Mouse (Mus musculus) left cerebral cortex, postnatal 36 days (tissue): ENCODE data around the gene Ntsr2. TPM values are rescaled to one million over a fixed set of nuclear protein-coding genes. Genes with fewer than 3 reads are reported as not detected.
"Not testable (repeated sequence)": the region's sequence is repeated elsewhere in the genome, so short reads cannot be mapped to it uniquely, and the experiment has no call there.

ENCODE experiments used
- DNase-seq, 2 experiments: peaks; one replicate each; pipeline ENCODE4 v3.0.0; 2021 to 2022; ENCODE audit warnings: low spot score in 2 of 2, mixed read lengths in 1 of 2
- intact Hi-C: fragments of 180-260 bp; cut with DNase I; formaldehyde crosslinking; loops from one replicate; pipeline ENCODE4 v1.15.1; 2025
- total RNA-seq, 2 experiments: library from RNA; stranded (reverse); gene quantifications; 2 replicates each; pipeline ENCODE4 v1.2.3; 2021

The Ntsr2 gene
- total RNA-seq, 2 experiments from 2014 or later = 154 to 164 TPM

DNA sequence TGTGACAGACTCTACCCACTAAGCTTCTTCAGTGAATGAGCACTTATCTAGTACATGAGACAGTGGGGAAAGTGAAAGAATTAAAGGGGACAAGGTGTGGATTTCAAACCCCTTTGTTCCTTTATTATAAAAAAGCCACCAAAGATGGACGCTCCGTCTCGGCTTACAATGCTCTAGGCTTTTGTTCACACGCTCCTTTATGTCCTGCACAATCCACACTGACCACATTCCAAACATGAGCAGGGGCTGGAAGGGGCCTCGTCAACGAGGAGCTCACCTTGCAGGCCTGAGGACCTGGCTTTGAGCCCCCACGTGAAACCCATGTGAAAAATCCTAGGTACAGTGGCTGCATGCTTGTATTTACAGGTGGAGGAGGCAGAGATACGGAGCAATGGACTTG, 8.5 kb upstream of the Ntsr2 start:
- intact Hi-C loops = no loop called here

DNA sequence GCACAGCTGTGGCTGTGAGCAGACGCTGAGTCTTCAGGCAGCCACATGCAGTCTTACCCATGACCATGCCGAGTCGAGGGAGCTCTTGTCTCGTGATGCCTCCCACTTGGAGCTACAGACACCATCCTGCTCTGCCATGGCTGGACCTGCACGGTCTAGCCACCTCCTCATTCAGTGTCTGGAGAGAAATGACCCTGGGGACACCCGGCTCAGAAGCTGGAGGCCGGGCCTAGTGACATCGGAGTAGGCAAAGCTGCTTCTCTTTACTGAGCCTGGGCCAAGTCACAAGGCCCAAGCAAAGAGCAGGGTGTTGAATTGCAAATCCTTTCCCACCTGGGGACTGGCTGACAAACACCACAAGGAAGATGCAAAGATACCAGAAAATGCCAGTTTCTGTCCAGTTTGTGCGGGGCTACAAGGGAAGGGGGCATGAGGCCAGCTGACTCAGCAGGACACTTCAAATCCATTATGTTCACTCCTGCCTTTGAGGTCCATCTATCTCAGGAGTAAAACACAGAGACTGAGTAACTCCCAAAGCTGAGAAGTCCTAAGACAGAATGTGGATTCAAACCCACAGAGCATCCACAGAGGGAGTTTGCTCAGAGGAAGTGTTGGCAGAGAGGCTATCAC, 6.3 kb upstream of the Ntsr2 start:
- intact Hi-C loops = no loop called here
- DNase-seq = no peak

More for the DNA sequence above, 8.5 kb upstream of the Ntsr2 start:
- DNase-seq = no peak

GRCm38 (mm10) chr12:16648273-16648672, 4.9 kb upstream of the Ntsr2 start:
- intact Hi-C loops = no loop called here

GRCm38 (mm10) chr12:16649819-16650218, 3.4 kb upstream of the Ntsr2 start:
- DNase-seq = no peak
- intact Hi-C loops = no loop called here

More at GRCm38 (mm10) chr12:16648273-16648672, 4.9 kb upstream of the Ntsr2 start:
- DNase-seq = no peak

- intact Hi-C loops = no loop called here
- DNase-seq = no peak
These were observed 2.4 kb downstream of the Ntsr2 start for GRCm38 (mm10) chr12:16655604-16656003.

GRCm38 (mm10) chr12:16656906-16657875, 4.0 kb downstream of the Ntsr2 start:
- intact Hi-C loops = no loop called here
- peak in 1 of 2 experiments; percentile 26 for DNase-seq

- intact Hi-C loops = no loop called here
These were observed 8.3 kb downstream of the Ntsr2 start for GRCm38 (mm10) chr12:16661459-16661858.

GRCm38 (mm10) chr12:16661936-16662335, 8.8 kb downstream of the Ntsr2 start:
- intact Hi-C loops = no loop called here
- DNase-seq = no peak

More at GRCm38 (mm10) chr12:16661459-16661858, 8.3 kb downstream of the Ntsr2 start:
- no peak for DNase-seq

DNA sequence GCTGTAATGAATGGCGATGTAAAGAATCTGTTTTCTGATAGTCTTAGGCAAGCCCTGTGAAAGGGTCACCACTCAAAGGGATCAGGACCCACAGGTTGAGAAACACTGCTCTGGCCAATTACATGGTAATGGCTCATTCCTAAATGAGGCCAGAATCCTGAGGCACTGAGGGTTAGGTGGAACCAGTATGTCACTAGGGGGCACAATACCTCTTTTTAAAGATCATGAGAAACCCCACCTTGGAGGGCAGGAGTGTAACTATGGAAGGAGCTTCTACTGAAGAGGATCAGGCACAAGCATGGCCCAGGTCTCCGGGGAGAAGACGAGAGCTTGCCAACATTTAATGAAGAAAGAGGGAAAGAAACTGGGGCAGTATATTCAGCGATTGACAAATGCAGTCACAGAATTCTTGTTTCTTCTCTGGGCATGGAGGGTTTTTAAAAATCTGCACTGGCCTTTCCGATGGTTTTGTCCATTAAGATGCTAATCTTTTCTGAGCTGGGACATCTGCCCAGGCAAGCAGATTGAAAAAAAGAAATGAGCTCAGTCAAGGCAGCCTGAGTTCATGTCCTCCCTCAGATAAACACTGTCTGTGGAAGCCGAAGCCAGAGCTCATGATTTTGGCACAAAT, 9.9 kb downstream of the Ntsr2 start:
- DNase-seq = peak in 1 of 2 experiments; percentile 22
- intact Hi-C loops = no loop called here

GRCm38 (mm10) chr12:16665022-16665421, 11.8 kb downstream of the Ntsr2 start:
- no peak for DNase-seq
- intact Hi-C loops = no loop called here

DNA sequence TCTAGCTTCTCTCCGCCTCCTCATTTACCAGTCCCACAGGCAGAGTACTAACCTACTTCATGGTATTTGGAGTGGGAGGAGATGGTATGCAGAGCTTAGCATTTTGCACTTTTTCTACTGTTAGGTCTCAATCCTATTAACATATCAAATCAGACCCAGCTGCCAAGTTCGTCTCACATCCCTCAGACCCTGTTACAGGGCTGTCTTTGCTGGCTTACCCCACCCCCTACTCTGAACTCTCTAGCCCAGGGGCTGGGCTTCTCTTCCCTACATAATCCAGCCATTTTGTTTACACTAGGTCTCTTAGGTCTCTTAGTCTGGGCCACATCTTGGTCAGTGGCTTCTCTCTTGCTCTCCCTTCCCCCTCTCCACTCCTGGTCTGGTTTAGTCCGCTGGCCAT, 16.0 kb downstream of the Ntsr2 start:
- intact Hi-C loops = no loop called here
- DNase-seq = no peak

- intact Hi-C loops = no loop called here
- DNase-seq = no peak
These were observed 19.1 kb downstream of the Ntsr2 start for GRCm38 (mm10) chr12:16672246-16672645.

GRCm38 (mm10) chr12:16690631-16691030, 37.4 kb downstream of the Ntsr2 start:
- intact Hi-C loops = no loop called here
- no peak for DNase-seq

GRCm38 (mm10) chr12:16694783-16695182, 41.6 kb downstream of the Ntsr2 start:
- DNase-seq = no peak
- intact Hi-C loops = no loop called here

GRCm38 (mm10) chr12:16695252-16695651, 42.1 kb downstream of the Ntsr2 start:
- intact Hi-C loops, DNase-seq: not testable (repeated sequence)

DNA sequence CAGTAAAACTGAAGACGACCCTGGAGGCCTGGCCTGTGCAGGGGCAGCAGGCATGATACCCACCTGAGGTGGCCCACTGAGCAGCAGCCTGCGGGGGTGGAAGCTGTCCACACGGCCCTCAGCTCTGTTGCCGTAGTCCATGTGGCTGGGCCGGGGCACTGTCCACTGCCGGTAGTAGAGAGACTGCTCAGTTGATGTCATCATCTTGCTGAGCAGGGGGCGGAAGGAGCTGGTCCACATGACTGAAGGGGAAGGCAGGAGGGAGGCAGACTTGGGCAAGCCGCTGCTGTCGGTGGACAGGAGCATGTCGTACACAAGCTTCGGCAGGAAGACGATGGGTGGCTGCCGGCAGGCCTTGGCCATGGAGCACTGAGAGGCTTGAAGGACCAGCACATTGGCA, 43.0 kb downstream of the Ntsr2 start:
- intact Hi-C loops = no loop called here
- no peak for DNase-seq

GRCm38 (mm10) chr12:16698691-16699090, 45.5 kb downstream of the Ntsr2 start:
- no peak for DNase-seq
- intact Hi-C loops = no loop called here
